Comparison of ENCODE assay signal across 26 mouse cellular contexts in genomic region chr9:35479456-35479855, GRCm38 (mm10). TPM values are rescaled to one million over a fixed set of nuclear protein-coding genes. Genes with fewer than 3 reads are reported as not detected.
"Had no signal": no experiment of that assay in that cellular context is flagged by ENCODE, and none has a peak within 500 bp of the region (broad histone marks: within the 10 kb centered on the region; RNA-seq: fewer than 3 reads in every experiment).

No protein-coding gene starts in this region.

- H3K27me3 ChIP-seq: limb, embryonic 13.5 days; liver, embryonic 15.5 days; midbrain, embryonic 12.5 days; neural tube, embryonic 13.5 days had no signal

- ATAC-seq: lung, postnatal 0 days; midbrain, embryonic 16.5 days had no signal

- H3K27ac ChIP-seq: kidney, postnatal 0 days; limb, embryonic 13.5 days; liver, embryonic 15.5 days; macrophage; midbrain, embryonic 12.5 days; neural tube, embryonic 13.5 days had no signal

- H3K4me1 ChIP-seq: liver, embryonic 15.5 days; midbrain, embryonic 12.5 days had no signal

- H3K9me3 ChIP-seq: limb, embryonic 13.5 days; liver, embryonic 15.5 days; midbrain, embryonic 12.5 days; neural tube, embryonic 13.5 days had no signal

- H3K36me3 ChIP-seq: liver, embryonic 15.5 days had no signal

- H3K9ac ChIP-seq: limb, embryonic 13.5 days; liver, embryonic 15.5 days; midbrain, embryonic 12.5 days; neural tube, embryonic 13.5 days had no signal

- H3K4me2 ChIP-seq: limb, embryonic 13.5 days; liver, embryonic 11.5 days; liver, embryonic 15.5 days; midbrain, embryonic 12.5 days; neural tube, embryonic 13.5 days had no signal

- DNase-seq: kidney, adult 11 months; kidney, adult 9 months; kidney, postnatal 36 days; layer of hippocampus, adult 9-11 months; layer of hippocampus, postnatal 36 days; lung, adult 2 months; retina, postnatal 1 day; right cerebral cortex, postnatal 4 days; spleen, adult 18-20 months; thymus, adult 2 months; thymus, postnatal 25 days had no signal

- H3K4me3 ChIP-seq: limb, embryonic 13.5 days; liver, embryonic 15.5 days; midbrain, embryonic 12.5 days; neural tube, embryonic 13.5 days had no signal

RNA-seq across cellular contexts. Expression of gene Gm1113, which starts 38.6 kb away (rescaled TPM):
- total RNA-seq: layer of hippocampus, adult 18-20 months; layer of hippocampus, postnatal 36 days; left cerebral cortex, postnatal 14 days; megakaryocyte-erythroid progenitor cell, adult 5-6 weeks had no signal
- polyA plus RNA-seq: kidney, postnatal 0 days; limb, embryonic 13.5 days; liver, embryonic 11.5 days; liver, embryonic 15.5 days; lung, adult 2 months; lung, postnatal 0 days; macrophage; midbrain, embryonic 12.5 days; midbrain, embryonic 16.5 days; neural tube, embryonic 13.5 days; stomach, embryonic 14.5 days; testis, adult 2 months; thymus, adult 2 months; urinary bladder, adult 2 months had no signal
